Mouse (Mus musculus) cerebellum, adult 2 months (tissue): ENCODE data around the gene Hoxb5.

Experiments used
- CTCF ChIP-seq: fragments of 200-500 bp; IDR thresholded peaks from 2 replicates; pipeline ENCODE4 v1.5.1; 2011; ENCODE audit warnings: low read depth, mild to moderate bottlenecking, control low read depth, low read length, moderate library complexity, borderline replicate concordance; ENCODE audit not compliant: insufficient read depth
- POLR2A ChIP-seq: fragments of 200-500 bp; IDR thresholded peaks from 2 replicates; pipeline ENCODE4 v1.6.1; 2011; ENCODE audit warnings: low read length, control low read depth, borderline replicate concordance; ENCODE audit not compliant: insufficient read depth

DNA sequence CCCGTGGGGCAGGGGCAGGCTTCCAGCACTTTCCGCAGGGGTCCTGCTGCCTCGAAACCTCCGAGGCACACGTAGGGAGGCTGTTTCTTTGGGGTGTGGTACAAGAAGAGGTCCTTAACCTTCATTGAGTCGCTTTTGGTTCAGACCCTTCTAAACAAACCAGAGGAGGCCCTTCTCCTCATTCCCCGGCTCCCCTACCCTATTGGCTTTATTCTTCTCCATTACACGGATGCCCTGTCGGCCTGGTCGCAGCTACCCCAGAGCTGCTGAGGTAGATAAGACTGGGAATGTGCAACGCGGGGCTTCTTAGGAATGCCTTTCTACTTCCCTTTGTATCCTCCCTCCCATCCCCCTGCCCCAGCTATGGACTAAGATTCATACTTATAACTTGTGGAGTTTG is 23.6 kb downstream of the Hoxb5 start:
- TF ChIP-seq CTCF, result no peak
- no peak for TF ChIP-seq POLR2A
